Mouse (Mus musculus) small intestine, adult 2 months (tissue): Measurements from ENCODE around the gene Ccdc154.

Experiments
- CTCF ChIP-seq: fragments of 200-500 bp; IDR thresholded peaks from 2 replicates; pipeline ENCODE4 v1.5.1; 2012; ENCODE audit warnings: low read depth, mild to moderate bottlenecking, control low read depth, inconsistent platforms, low read length, moderate library complexity, mixed read lengths; ENCODE audit not compliant: insufficient replicate concordance, insufficient read length; ENCODE audit errors: extremely low read depth
- POLR2A ChIP-seq: fragments of 200-500 bp; IDR thresholded peaks from 2 replicates; pipeline ENCODE4 v1.6.1; 2012; ENCODE audit warnings: low read depth, mild to moderate bottlenecking, control low read depth, inconsistent platforms, low read length, moderate library complexity

- TF ChIP-seq POLR2A (no peak), CTCF (no peak)
Measured at GRCm38 (mm10) chr17:25210006-25210405, 47.7 kb downstream of the Ccdc154 start.
